Mouse (Mus musculus): ENCODE measurements at regions not wholly inside any gene's neighbourhood (a gene's known extent, or its start where the extent isn't known, plus 50 kb on each side); places are given as distances from the start of the nearest gene placed in this dataset.

- DNase-seq (ENCODE audit: low spot score in 2 of 2), result peak; percentile 72 to 75
These were observed 70.3 kb downstream of the Pctp start for GRCm38 (mm10) chr11:89932231-89932865.

GRCm38 (mm10) chr11:89929115-89929988 lies 73.3 kb downstream of the Pctp start:
- no peak for DNase-seq (ENCODE audit: low spot score in 2 of 2)

GRCm38 (mm10) chr11:89927483-89928156 lies 75.1 kb downstream of the Pctp start:
- no peak for DNase-seq (ENCODE audit: low spot score in 2 of 2)

GRCm38 (mm10) chr11:89922551-89922950 lies 80.1 kb downstream of the Pctp start:
- no peak for DNase-seq (ENCODE audit: low spot score in 2 of 2)

- DNase-seq (ENCODE audit: low spot score in 2 of 2), result peak; percentile 82 to 85
These were observed 81.5 kb downstream of the Pctp start for GRCm38 (mm10) chr11:89921146-89921545.

- DNase-seq (ENCODE audit: low spot score in 2 of 2), result no peak
These were observed 86.9 kb downstream of the Pctp start for GRCm38 (mm10) chr11:89915795-89916194.

- DNase-seq (ENCODE audit: low spot score in 2 of 2), result no peak
These were observed 88.1 kb downstream of the Pctp start for GRCm38 (mm10) chr11:89914577-89914976.

GRCm38 (mm10) chr11:89901241-89901740 lies 101.4 kb downstream of the Pctp start:
- DNase-seq (ENCODE audit: low spot score in 2 of 2), result no peak

- DNase-seq (ENCODE audit: low spot score in 2 of 2), result no peak
These were observed 104.2 kb downstream of the Pctp start for GRCm38 (mm10) chr11:89898516-89898915.

- no peak for DNase-seq (ENCODE audit: low spot score in 2 of 2)
These were observed 105.8 kb downstream of the Pctp start for GRCm38 (mm10) chr11:89896854-89897253.

GRCm38 (mm10) chr11:89871587-89871986 lies 94.1 kb upstream of the Ankfn1 start:
- peak in 1 of 2 experiments; percentile 30 for DNase-seq (ENCODE audit: low spot score in 2 of 2)

- DNase-seq (ENCODE audit: low spot score in 2 of 2), result no peak
These were observed 90.1 kb upstream of the Ankfn1 start for GRCm38 (mm10) chr11:89867575-89867974.

GRCm38 (mm10) chr11:89856184-89856769 lies 78.8 kb upstream of the Ankfn1 start:
- DNase-seq (ENCODE audit: low spot score in 2 of 2), result no peak

- peak; percentile 27 to 30 for DNase-seq (ENCODE audit: low spot score in 2 of 2)
These were observed 64.4 kb upstream of the Ankfn1 start for GRCm38 (mm10) chr11:89841853-89842252.

GRCm38 (mm10) chr11:89839671-89840327 lies 62.3 kb upstream of the Ankfn1 start:
- peak; percentile 46 to 58 for DNase-seq (ENCODE audit: low spot score in 2 of 2)

GRCm38 (mm10) chr11:89837995-89838394 lies 60.5 kb upstream of the Ankfn1 start:
- DNase-seq (ENCODE audit: low spot score in 2 of 2), result no peak

GRCm38 (mm10) chr11:89836897-89837296 lies 59.4 kb upstream of the Ankfn1 start:
- DNase-seq (ENCODE audit: low spot score in 2 of 2), result no peak

- DNase-seq (ENCODE audit: low spot score in 2 of 2), result no peak
These were observed 56.6 kb upstream of the Ankfn1 start for GRCm38 (mm10) chr11:89834068-89834467.

GRCm38 (mm10) chr11:89831577-89832110 lies 54.2 kb upstream of the Ankfn1 start:
- no peak for DNase-seq (ENCODE audit: low spot score in 2 of 2)
